Mouse (Mus musculus): ENCODE data around the gene Ltn1.
A peak's percentile ranks its signal among the peaks of the same experiment; 100 is the strongest.

The Ltn1 gene

GRCm38 (mm10) chr16:87432033-87432814 lies at the start of gene Ltn1:
Gene Ltn1 (minus strand): TSS chr16:87432612.
- peak; percentile 97 for DNase-seq (ENCODE audit: low spot score in 2 of 2)

- DNase-seq (ENCODE audit: low spot score in 2 of 2) = no peak
These were observed 38.2 kb upstream of the Ltn1 start for GRCm38 (mm10) chr16:87470579-87470978.

DNA sequence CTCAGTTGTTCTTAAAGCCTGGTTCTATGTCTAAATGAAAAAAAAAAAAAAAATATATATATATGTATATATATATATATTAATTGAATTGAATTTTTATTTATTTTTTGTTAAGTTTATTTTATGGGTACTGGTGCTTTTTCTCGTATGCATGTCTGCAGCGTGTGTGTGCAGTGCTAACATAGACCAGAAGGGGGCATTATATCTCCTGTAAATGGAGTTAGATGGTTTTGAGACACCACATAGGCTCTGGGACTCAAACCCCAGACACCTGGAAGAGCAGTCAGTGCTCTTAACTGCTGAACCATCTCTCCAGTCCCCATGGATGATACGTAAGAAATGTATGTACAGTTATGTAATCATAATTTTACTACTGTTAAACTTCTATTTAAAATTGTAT lies 26.3 kb upstream of the Ltn1 start:
- DNase-seq (ENCODE audit: low spot score in 2 of 2) = no peak

- DNase-seq (ENCODE audit: low spot score in 2 of 2) = no peak
These were observed 22.8 kb upstream of the Ltn1 start for GRCm38 (mm10) chr16:87455180-87455611.

GRCm38 (mm10) chr16:87454419-87455179 lies 22.2 kb upstream of the Ltn1 start, which contains the start of gene Usp16:
Gene Usp16 (plus strand): TSS chr16:87454703.
- DNase-seq (ENCODE audit: low spot score in 2 of 2) = peak; percentile 76 to 82

DNA sequence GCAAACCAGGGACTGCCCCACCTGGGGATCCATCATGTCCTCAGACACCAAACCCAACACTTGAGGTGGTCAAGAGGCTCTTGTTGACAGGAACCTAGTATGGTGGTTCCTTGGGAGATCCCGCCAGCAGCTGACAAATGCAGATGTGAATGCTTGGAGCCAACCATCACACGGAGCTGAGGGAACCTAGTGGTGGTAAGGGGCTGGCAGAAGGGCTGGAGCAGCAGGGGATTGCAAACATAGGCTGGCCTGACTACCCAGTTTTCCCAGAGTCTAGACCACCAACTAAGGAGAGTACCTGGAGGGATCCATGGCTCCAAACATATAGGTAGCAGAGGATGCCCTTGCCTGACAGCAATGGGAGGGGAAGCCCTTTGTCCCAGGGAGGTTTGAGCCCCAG lies 20.8 kb upstream of the Ltn1 start:
- no peak for DNase-seq (ENCODE audit: low spot score in 2 of 2)

GRCm38 (mm10) chr16:87445528-87445927 lies 13.1 kb upstream of the Ltn1 start:
- no peak for DNase-seq (ENCODE audit: low spot score in 2 of 2)

DNA sequence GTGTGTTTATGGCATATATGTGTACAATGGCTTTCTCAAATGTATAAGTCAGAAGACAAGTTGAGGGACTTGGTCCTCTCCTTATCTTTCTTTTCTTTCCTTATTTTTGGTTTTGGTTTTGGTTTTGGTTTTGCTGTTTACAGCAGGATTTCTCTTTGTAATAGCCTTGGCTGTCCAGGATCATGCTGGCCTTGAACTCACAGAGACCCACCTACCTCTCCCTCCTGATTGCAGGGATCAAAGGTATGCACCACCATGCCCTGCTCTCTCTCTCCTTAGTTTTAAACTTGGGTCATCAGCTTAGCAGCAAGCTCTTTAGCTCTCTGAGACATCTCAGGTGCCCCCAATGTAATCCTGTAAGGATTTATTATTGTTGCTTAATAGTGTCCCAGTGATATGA lies 12.7 kb upstream of the Ltn1 start:
- DNase-seq (ENCODE audit: low spot score in 2 of 2) = no peak

GRCm38 (mm10) chr16:87444071-87444470 lies 11.7 kb upstream of the Ltn1 start:
- DNase-seq (ENCODE audit: low spot score in 2 of 2) = no peak

DNA sequence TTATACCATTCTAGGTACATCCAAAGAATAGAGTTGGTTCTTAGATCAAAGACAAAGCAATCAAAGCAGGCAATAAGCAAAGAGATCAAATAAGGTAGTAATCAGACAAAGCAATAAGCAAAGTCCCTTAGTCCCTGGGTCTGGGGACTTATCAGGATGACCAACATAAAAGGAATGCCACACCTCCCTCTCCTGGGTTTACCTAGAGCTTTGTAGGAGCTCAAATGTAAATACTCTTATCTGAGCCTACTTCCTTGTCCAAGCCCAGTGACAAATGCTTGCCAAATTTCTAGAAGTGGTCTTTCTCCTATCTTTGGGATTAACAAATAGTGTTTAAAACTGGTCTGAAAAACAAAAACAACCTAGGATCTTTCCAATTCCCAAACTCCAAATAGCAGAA lies 10.8 kb upstream of the Ltn1 start:
- DNase-seq (ENCODE audit: low spot score in 2 of 2) = no peak

GRCm38 (mm10) chr16:87442291-87442690 lies 9.9 kb upstream of the Ltn1 start:
- no peak for DNase-seq (ENCODE audit: low spot score in 2 of 2)

- no peak for DNase-seq (ENCODE audit: low spot score in 2 of 2)
These were observed 8.7 kb upstream of the Ltn1 start for GRCm38 (mm10) chr16:87441089-87441488.

- peak; percentile 81 to 88 for DNase-seq (ENCODE audit: low spot score in 2 of 2)
These were observed 7.8 kb upstream of the Ltn1 start, which contains the start of gene Rwdd2b for GRCm38 (mm10) chr16:87440184-87440686. Gene Rwdd2b (minus strand): TSS chr16:87440573.

DNA sequence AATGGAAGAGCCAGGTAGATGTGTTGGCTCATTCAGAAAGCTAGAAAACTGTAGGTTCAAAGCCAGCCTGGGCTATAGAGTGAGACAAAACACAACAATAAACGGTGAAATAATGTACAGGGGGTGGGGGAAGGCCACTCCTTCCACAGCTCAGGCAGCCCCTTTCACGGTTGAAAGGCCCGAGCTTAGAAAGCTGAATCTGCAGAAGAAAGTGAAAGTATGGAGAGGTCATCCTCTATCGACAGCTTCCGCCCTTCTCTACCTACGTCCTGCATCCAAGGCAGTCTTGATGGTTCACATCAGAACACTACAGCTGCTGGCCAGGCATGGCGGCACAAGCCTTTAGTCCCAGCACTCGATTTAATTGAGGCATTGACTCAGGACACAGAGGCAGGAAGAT lies 6.3 kb upstream of the Ltn1 start:
- no peak for DNase-seq (ENCODE audit: low spot score in 2 of 2)

GRCm38 (mm10) chr16:87437096-87437495 lies 4.7 kb upstream of the Ltn1 start:
- DNase-seq (ENCODE audit: low spot score in 2 of 2) = no peak

GRCm38 (mm10) chr16:87435411-87436205 lies 3.2 kb upstream of the Ltn1 start:
- no peak for DNase-seq (ENCODE audit: low spot score in 2 of 2)

DNA sequence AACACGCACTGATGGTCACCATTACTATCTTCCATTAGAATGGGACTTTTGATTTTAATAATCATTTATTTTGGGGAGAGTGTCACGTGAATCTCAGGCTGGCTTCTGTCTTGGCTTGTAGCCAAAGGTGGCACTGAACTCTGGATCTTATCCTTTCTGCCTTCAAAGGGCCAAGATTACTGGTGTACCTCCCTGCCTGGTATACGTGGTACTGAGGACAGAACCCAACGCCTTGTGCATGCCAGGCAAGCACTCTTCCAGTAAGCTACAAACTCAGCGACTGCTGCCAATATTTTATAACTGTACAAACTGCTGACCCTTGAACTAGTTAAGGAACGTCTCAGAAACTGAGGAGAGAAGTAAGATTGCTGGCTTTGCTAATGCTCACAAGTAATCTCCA lies 2.5 kb upstream of the Ltn1 start:
- no peak for DNase-seq (ENCODE audit: low spot score in 2 of 2)

GRCm38 (mm10) chr16:87434266-87434665 lies 1.9 kb upstream of the Ltn1 start:
- no peak for DNase-seq (ENCODE audit: low spot score in 2 of 2)

DNA sequence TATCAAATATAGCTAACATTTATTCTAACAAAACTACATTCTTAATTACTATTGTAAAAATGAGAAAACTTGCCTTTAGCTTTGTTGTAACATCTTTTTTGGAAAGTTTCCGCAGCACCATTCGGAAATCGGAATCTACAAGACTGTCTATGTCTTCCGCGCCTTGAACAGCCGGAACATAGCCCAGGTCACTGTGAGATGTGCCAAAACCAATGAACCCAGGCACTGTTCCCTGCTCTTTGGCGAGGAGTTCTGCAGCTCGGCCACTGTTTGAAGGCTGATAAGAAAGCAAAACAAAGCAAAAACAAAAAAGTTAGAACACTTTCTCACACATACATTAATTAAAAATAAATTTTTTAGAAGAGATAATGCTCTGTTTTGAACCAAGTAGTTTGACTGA lies 4.9 kb downstream of the Ltn1 start:
- no peak for DNase-seq (ENCODE audit: low spot score in 2 of 2)

DNA sequence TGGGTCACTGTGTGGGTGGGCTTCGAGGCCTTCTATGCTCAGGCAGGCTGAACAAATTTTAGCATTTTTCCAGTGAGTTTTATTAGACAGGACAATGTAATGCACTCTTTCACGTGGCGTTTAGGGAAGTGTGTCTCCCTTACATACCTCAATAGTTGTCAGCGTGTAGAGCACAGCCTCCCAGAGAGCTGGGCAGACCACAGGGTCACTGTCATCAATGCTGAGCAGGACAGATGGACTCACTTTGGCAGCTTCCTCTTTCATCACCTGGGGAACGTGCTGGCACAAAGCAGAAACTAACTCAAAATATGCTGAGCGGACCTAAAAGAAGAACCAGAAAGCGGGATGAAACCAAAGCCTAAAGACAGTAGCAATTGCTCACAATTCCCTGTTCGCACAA lies 11.8 kb downstream of the Ltn1 start:
- DNase-seq (ENCODE audit: low spot score in 2 of 2) = no peak

DNA sequence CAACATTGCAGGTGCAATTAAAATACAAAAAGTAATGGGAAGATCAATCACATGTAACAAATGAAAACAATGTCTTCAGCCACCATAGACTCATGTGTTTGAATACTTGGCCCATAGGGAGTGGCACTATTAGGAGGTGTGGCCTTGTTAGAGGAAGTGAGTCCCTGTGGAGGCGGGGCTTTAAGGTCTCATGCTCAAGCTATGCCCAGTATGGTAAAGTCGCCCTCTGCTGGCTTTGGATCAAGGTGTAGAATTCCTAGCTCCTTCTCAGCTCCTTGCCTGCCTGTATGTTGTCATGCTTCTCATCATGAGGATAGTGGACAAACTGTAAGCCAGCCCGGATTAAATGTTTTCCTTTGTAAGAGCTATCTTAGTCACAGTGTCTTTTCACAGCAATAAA lies 27.4 kb downstream of the Ltn1 start:
- DNase-seq (ENCODE audit: low spot score in 2 of 2) = no peak

Data from cerebellum, postnatal 4 days (tissue).